Mouse (Mus musculus) lung, embryonic 16.5 days (tissue): ENCODE results near the gene Moxd2. TPM values are rescaled to one million over a fixed set of nuclear protein-coding genes. Genes with fewer than 3 reads are reported as not detected.

Source experiments
- polyA plus RNA-seq: library from polyadenylated mRNA; unstranded; fragments of >200 nt; fragmentation: Nextera tagmentation; extraction: Ambion mirVana; gene quantifications from 2 replicates; pipeline ENCODE4 v1.2.1, GENCODE M21; 2015

Gene Moxd2
- polyA plus RNA-seq, 1 experiment from 2014 or later = not detected

Other genes starting within 250 kb of the Moxd2 start
- not detected in 2 replicates for gene Prss58, start 12.9 kb upstream of the Moxd2 start, polyA plus RNA-seq
- not detected in 2 replicates for gene 1700074P13Rik, start 53.1 kb upstream of the Moxd2 start, polyA plus RNA-seq
- gene Gm4744, start 64.4 kb upstream of the Moxd2 start, polyA plus RNA-seq = not detected in 2 replicates
- gene 1810009J06Rik, start 77.3 kb upstream of the Moxd2 start, polyA plus RNA-seq = not detected in 2 replicates
- gene Gm2663, start 112.0 kb upstream of the Moxd2 start, polyA plus RNA-seq = not detected in 2 replicates
- not detected in 2 replicates for gene 2210010C04Rik, start 148.0 kb upstream of the Moxd2 start, polyA plus RNA-seq